25 mouse cellular contexts compared by ENCODE assay signal in the genomic region with DNA sequence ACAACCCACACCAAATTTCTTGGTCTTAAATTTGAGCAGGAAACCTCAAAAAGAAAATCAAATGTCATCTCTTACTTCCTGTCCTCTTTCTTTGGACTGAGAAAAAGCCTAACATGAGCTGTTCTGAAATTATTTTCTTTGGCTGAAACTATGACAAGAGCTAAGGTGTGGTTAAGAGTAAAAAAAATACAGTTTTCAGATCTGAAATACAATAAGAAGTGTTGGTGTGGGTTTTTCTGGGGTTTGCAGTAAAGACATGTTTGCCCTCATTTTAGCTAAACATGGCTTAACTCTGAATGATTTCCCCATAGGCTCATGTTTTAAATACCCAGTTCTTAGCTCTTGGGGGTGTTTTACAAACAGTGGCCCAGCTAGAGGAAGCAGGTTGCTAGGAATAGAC.
DNase-seq lines count a peak whose midpoint lies in the region; ATAC-seq lines count a peak whose summit lies in the region.
"Had no signal": no experiment of that assay in that cellular context is flagged by ENCODE, and none has a peak within 500 bp of the region (broad histone marks: within the 10 kb centered on the region; RNA-seq: fewer than 3 reads in every experiment).

No protein-coding gene starts in this region.

- H3K27me3 ChIP-seq in embryonic facial prominence, embryonic 14.5 days (replicated peaks; ENCODE audit: control insufficient read depth, insufficient read depth, low read length), result no peaks in the 10 kb centered on the region
- H3K27me3 ChIP-seq in embryonic facial prominence, embryonic 10.5 days (replicated peaks; ENCODE audit: low read depth, poor library complexity, severe bottlenecking), result no peaks in the 10 kb centered on the region
- H3K27me3 ChIP-seq in midbrain, embryonic 11.5 days (ENCODE audit: control insufficient read depth, insufficient read depth, low read length), result no peaks in the 10 kb centered on the region
- no peaks in the 10 kb centered on the region for H3K27me3 ChIP-seq in midbrain, embryonic 15.5 days (replicated peaks)
- no peaks in the 10 kb centered on the region for H3K27me3 ChIP-seq in forebrain, embryonic 15.5 days
- H3K27me3 ChIP-seq: embryonic facial prominence, embryonic 12.5 days; embryonic facial prominence, embryonic 15.5 days; forebrain, embryonic 12.5 days had no signal

- H3K4me1 ChIP-seq in embryonic facial prominence, embryonic 14.5 days (ENCODE audit: control insufficient read depth, insufficient read depth, low read length), result no peaks in the 10 kb centered on the region
- no peaks in the 10 kb centered on the region for H3K4me1 ChIP-seq in embryonic facial prominence, embryonic 10.5 days
- no peaks in the 10 kb centered on the region for H3K4me1 ChIP-seq in midbrain, embryonic 11.5 days (ENCODE audit: control insufficient read depth, insufficient read depth, low read length)
- H3K4me1 ChIP-seq in midbrain, embryonic 15.5 days, result no peaks in the 10 kb centered on the region
- no peaks in the 10 kb centered on the region for H3K4me1 ChIP-seq in forebrain, embryonic 15.5 days
- H3K4me1 ChIP-seq: embryonic facial prominence, embryonic 12.5 days; embryonic facial prominence, embryonic 15.5 days; forebrain, embryonic 10.5 days; forebrain, embryonic 12.5 days had no signal

- no peak overlapping the region for H3K4me3 ChIP-seq in embryonic facial prominence, embryonic 14.5 days (ENCODE audit: low read depth, low read length)
- H3K4me3 ChIP-seq in embryonic facial prominence, embryonic 10.5 days, result no peak overlapping the region
- no peak overlapping the region for H3K4me3 ChIP-seq in midbrain, embryonic 11.5 days (ENCODE audit: low read depth, low read length)
- H3K4me3 ChIP-seq in midbrain, embryonic 15.5 days, result no peak overlapping the region
- H3K4me3 ChIP-seq in forebrain, embryonic 15.5 days, result no peak overlapping the region
- H3K4me3 ChIP-seq: embryonic facial prominence, embryonic 12.5 days; embryonic facial prominence, embryonic 15.5 days; erythroblast, embryonic 14.5 days; forebrain, embryonic 10.5 days; forebrain, embryonic 12.5 days had no signal

- peak; percentile 28 for DNase-seq in embryonic facial prominence, embryonic 14.5 days (ENCODE audit: low spot score)
- DNase-seq in embryonic facial prominence, embryonic 10.5 days (ENCODE audit: low spot score), result no peak
- peak; percentile 75 for DNase-seq in midbrain, embryonic 11.5 days (ENCODE audit: low spot score, missing footprints)
- DNase-seq in induced T-regulatory cell, adult 2 months (ENCODE audit: low read depth), result peak; percentile 10
- no peak for DNase-seq in MN1 (ENCODE audit: low spot score)
- DNase-seq: adrenal gland, adult 2 months; adrenal gland, postnatal 10 days; adrenal gland, postnatal 25 days; cerebellum, adult 11 months; cerebellum, adult 18-20 months; cerebellum, adult 8-10 months; cerebellum, adult 9-11 months; cerebellum, postnatal 14 days; cerebellum, postnatal 36 days; embryo, embryonic 11 days; forebrain, postnatal 0 days had no signal

- no peak overlapping the region for H3K27ac ChIP-seq in embryonic facial prominence, embryonic 14.5 days (replicated peaks; ENCODE audit: low read depth, low read length)
- no peak overlapping the region for H3K27ac ChIP-seq in embryonic facial prominence, embryonic 10.5 days (replicated peaks)
- no peak overlapping the region for H3K27ac ChIP-seq in midbrain, embryonic 11.5 days (ENCODE audit: low read depth, low read length)
- H3K27ac ChIP-seq in midbrain, embryonic 15.5 days, result no peak overlapping the region
- no peak overlapping the region for H3K27ac ChIP-seq in forebrain, embryonic 15.5 days (replicated peaks)
- H3K27ac ChIP-seq: embryonic facial prominence, embryonic 12.5 days; embryonic facial prominence, embryonic 15.5 days; forebrain, embryonic 10.5 days; forebrain, embryonic 12.5 days had no signal

- H3K36me3 ChIP-seq in embryonic facial prominence, embryonic 14.5 days (ENCODE audit: control insufficient read depth, insufficient read depth, low read length), result no peaks in the 10 kb centered on the region
- H3K36me3 ChIP-seq in embryonic facial prominence, embryonic 10.5 days (replicated peaks), result no peaks in the 10 kb centered on the region
- no peaks in the 10 kb centered on the region for H3K36me3 ChIP-seq in midbrain, embryonic 11.5 days (ENCODE audit: control insufficient read depth, insufficient read depth, low read length)
- no peaks in the 10 kb centered on the region for H3K36me3 ChIP-seq in midbrain, embryonic 15.5 days (replicated peaks)
- no peaks in the 10 kb centered on the region for H3K36me3 ChIP-seq in forebrain, embryonic 15.5 days
- H3K36me3 ChIP-seq: embryonic facial prominence, embryonic 12.5 days; embryonic facial prominence, embryonic 15.5 days; forebrain, embryonic 10.5 days; forebrain, embryonic 12.5 days; G1E had no signal

- H3K9me3 ChIP-seq in embryonic facial prominence, embryonic 14.5 days (ENCODE audit: control insufficient read depth, low read length), result no peaks in the 10 kb centered on the region
- no peaks in the 10 kb centered on the region for H3K9me3 ChIP-seq in embryonic facial prominence, embryonic 10.5 days
- H3K9me3 ChIP-seq in midbrain, embryonic 11.5 days (ENCODE audit: control insufficient read depth, low read length), result no peaks in the 10 kb centered on the region
- no peaks in the 10 kb centered on the region for H3K9me3 ChIP-seq in midbrain, embryonic 15.5 days
- no peaks in the 10 kb centered on the region for H3K9me3 ChIP-seq in forebrain, embryonic 15.5 days
- H3K9me3 ChIP-seq: embryonic facial prominence, embryonic 12.5 days; embryonic facial prominence, embryonic 15.5 days; forebrain, embryonic 10.5 days; forebrain, embryonic 12.5 days had no signal

- H3K9ac ChIP-seq in embryonic facial prominence, embryonic 14.5 days (ENCODE audit: low read depth, low read length), result no peak overlapping the region
- no peak overlapping the region for H3K9ac ChIP-seq in midbrain, embryonic 11.5 days (ENCODE audit: low read length)
- no peak overlapping the region for H3K9ac ChIP-seq in midbrain, embryonic 15.5 days
- no peak overlapping the region for H3K9ac ChIP-seq in forebrain, embryonic 15.5 days (replicated peaks)
- H3K9ac ChIP-seq: embryonic facial prominence, embryonic 12.5 days; embryonic facial prominence, embryonic 15.5 days; forebrain, embryonic 12.5 days; forebrain, postnatal 0 days had no signal

- no peak overlapping the region for H3K4me2 ChIP-seq in embryonic facial prominence, embryonic 14.5 days (ENCODE audit: low read depth, low read length)
- no peak overlapping the region for H3K4me2 ChIP-seq in midbrain, embryonic 11.5 days
- no peak overlapping the region for H3K4me2 ChIP-seq in midbrain, embryonic 15.5 days
- H3K4me2 ChIP-seq in forebrain, embryonic 15.5 days (replicated peaks), result no peak overlapping the region
- H3K4me2 ChIP-seq: embryonic facial prominence, embryonic 12.5 days; embryonic facial prominence, embryonic 15.5 days; forebrain, embryonic 12.5 days had no signal

- ATAC-seq in embryonic facial prominence, embryonic 14.5 days (ENCODE audit: low read depth), result no peak
- ATAC-seq in midbrain, embryonic 11.5 days (ENCODE audit: low FRiP score), result no peak
- ATAC-seq in midbrain, embryonic 15.5 days (replicated peaks), result no peak
- ATAC-seq in forebrain, embryonic 15.5 days (replicated peaks), result no peak
- ATAC-seq: forebrain, embryonic 14.5 days; forebrain, postnatal 0 days had no signal

Comparison
In these comparisons a context has a peak if more than half of its experiments do, and no peak if none do; other contexts are left out.
1. DNase-seq: peak in embryonic facial prominence, embryonic 14.5 days (single experiment), midbrain, embryonic 11.5 days (single experiment) and induced T-regulatory cell, adult 2 months (single experiment); none in embryonic facial prominence, embryonic 10.5 days (single experiment) and MN1 (single experiment).